Mouse (Mus musculus) layer of hippocampus, postnatal 36 days (tissue): ENCODE measurements around the gene Sez6l. TPM values are rescaled to one million over a fixed set of nuclear protein-coding genes. Genes with fewer than 3 reads are reported as not detected.
"Not testable (repeated sequence)": the region's sequence is repeated elsewhere in the genome, so short reads cannot be mapped to it uniquely, and the experiment has no call there.

Experiments
- DNase-seq, 2 experiments: peaks; one replicate each; pipeline ENCODE4 v3.0.0; 2022
- total RNA-seq, 2 experiments: library from RNA; stranded (reverse); gene quantifications; 2 replicates each; pipeline ENCODE4 v1.2.3; 2021

Sez6l gene
- total RNA-seq, 2 experiments from 2014 or later = 224 to 226 TPM

DNA sequence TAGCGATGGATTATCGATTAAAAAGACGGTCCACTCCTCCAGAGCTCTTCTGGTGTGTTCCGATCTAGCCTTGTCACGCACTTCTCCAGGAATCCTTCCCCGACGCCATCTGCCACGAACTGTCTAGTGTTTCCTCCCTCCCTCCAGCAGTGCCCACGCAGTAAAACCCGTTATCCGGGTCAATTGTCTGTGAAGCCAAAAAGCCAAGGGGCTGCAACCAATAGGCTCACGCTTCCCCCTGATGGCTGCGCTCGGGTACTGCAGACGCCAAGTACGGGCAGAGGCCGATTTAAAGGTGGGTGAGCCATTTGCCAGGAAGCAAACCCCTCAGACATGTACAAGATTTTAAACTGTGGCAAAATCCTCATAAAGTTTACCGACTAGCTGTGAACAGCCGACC is 148.0 kb downstream of the Sez6l start:
- DNase-seq = peak; percentile 69 to 76

DNA sequence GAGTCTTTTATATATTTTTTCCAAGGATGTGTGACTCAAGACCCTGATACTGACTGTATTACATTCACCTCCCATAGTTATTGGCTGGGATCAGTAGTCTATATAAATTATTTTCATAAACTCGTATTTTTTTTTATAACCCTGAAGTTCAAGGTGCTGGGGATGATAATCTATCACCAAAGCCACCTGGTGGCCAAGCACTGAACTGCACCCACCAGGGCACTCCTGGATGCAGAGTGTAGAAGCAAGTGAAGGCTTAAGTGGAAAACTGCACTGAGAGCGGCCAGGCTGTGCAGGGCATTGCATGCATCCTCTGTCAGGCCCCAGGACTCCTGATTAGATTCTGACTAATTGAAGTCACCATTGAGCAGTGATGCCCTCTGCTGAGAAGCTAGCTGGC is 149.7 kb downstream of the Sez6l start:
- peak in 1 of 2 experiments; percentile 57 for DNase-seq

DNA sequence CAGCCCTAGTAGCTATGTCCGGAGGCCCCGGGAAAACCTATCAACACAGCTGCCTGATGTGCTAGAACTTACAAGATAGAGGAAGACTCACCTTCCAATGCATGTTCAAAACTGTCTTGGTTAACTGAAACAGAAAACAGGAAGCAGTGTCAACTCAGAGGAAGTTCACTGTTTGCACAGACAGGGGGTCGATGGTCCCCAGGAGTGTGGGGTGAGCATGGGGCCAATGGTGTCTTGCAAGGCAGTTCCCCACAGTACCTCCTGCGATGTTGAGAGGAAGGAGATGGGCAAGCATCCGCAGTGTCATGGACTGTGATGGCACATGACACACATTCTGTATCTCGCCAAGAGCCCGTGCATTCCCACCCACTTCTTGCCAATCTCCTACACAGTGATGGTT is 150.3 kb downstream of the Sez6l start:
- no peak for DNase-seq

- no peak for DNase-seq
Observed at GRCm38 (mm10) chr5:112419535-112419934, 157.4 kb downstream of the Sez6l start.

GRCm38 (mm10) chr5:112418023-112418422 is 159.0 kb downstream of the Sez6l start:
- no peak for DNase-seq

- DNase-seq = no peak
Observed at GRCm38 (mm10) chr5:112416673-112417072, 160.3 kb downstream of the Sez6l start.

DNA sequence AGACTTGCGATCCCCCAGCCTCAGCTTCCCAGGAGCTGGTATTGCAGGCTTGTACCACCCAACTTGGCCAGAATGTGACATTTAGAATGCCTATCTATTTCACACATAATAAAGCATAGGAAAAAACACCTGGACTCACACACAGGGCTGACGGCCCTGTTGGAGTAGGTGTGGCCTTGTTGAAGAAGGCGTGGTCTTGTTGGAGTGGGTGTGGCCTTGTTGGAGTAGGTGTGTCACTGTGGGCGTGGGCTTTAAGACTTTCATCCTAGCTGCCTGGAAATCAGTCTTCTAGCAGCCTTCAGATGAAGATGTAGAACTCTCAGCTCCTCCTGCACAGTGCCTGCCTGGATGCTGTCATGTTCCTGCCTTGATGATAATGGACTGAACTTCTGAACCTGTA is 164.2 kb downstream of the Sez6l start:
- not testable (repeated sequence) for DNase-seq

DNA sequence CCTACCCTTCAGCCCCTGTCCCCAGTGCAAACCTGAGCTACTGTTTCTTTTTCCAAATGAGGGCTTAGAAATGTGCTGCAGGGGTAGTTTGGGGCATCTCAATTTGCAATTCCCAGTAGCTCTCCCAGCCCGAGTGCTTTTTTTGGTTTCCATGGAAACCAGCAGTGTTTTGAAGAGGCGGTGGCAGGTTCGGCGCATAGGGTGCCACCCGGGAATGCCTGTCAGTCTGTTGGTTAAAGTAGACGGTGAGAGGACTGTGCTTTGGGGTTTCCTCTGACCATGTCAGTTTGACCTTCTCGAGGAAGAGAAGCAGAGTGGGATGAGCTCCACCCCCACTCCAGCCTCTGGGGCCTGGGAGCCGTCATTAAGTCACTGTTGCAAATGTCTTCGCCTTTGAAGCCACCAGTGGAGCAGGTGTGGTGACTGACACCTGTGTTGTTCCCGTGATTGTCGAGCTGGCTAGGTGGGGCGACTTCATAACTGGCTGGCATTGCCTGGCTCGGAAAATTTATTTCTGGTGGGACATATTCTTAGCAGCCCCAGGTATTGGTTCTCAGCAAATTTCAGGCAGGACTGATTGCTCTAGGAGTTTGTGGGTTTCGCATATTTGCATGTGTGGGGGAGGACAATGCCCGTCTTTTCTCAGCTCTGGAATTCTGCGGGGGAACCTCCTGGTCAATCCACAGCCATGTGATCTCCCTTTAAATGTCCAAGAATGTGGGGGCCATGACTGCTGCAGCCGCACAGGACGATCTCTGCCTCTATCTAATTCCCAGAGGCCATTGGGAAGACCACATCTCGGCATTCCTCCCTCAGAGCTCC is 165.3 kb downstream of the Sez6l start:
- DNase-seq = peak; percentile 61 to 62

- no peak for DNase-seq
Observed at GRCm38 (mm10) chr5:112411072-112411471, 165.9 kb downstream of the Sez6l start.

DNA sequence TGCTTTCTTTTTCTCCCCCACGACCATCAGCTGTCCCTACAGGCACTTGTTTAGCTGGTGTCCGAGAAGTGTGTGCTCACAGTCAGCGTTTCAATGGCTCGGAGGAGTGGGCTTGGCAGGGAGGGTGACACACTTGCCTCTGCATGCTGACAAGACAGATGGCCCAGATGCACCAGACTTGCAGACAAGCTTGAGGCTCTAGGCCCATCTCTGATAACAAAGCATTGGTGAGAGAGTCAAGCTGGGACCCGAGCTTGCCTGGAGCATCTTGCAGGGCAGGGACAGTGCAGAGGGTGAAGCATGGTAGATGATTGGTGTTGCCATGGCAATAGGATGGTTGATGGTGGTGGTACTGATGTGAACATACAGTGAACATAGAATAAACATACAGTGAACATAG is 167.7 kb downstream of the Sez6l start:
- DNase-seq = no peak

DNA sequence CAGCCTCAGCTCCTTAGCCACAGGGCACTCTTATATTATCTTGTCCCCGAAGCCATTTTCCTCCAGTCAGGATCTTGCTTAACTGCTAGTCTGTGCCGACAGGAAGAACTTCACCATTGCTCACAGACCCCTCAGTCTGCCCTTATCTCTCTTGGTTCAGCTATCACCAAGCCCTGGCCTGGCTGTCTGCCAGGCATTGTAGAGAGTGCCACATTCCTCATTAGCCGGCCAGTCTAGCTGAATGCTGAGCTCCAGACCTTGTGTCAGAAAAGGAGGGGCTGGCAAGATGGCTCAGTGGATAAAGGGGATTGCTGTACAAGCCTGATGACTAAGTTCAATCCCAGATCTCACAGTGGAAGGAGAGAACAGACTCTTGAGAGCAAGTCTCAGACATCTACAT is 171.0 kb downstream of the Sez6l start:
- DNase-seq = no peak

DNA sequence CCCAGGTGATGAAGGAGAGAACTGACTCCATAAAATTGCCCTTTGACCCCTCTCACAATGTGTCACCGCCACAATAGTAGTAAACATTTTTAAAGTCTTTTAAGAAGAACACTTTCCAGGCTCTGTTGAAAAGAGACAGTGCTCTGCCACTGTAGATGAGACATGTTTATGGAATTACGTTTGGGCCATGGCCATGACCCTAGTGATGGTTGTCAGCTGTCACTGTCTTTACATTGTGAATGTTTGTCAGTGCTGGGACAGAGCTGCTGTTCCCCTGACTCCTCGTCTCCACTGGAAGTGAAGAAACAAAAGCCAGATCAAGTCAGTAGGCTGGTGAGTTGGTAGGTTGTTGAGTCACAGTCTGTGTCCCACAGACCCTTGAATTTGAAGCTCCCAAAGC is 174.5 kb downstream of the Sez6l start:
- DNase-seq = no peak

DNA sequence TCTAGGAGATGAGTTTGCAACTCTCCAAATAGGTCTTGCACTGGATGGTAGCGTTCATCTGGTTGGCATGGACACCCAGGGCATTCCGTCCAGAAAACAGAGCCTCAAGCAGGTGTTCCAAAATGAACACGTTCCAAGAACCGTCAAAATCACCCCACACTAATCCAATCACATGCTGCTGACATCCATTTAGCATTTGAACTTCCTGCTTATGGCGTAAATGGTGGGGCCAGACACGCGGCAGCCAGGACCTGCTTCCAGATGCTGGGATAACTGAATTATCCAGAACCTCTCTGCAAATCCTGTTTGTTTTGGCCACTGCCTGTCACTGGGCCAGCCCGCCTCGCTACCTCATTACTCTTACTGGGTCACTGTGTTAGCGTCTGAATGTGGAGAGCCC is 177.7 kb downstream of the Sez6l start:
- no peak for DNase-seq

- no peak for DNase-seq
Observed at GRCm38 (mm10) chr5:112396066-112396465, 180.9 kb downstream of the Sez6l start.

GRCm38 (mm10) chr5:112394779-112395443 is 182.1 kb downstream of the Sez6l start, which contains the start of gene Asphd2:
Gene Asphd2, minus strand, starts transcription at chr5:112394866.
- peak; percentile 83 to 86 for DNase-seq

DNA sequence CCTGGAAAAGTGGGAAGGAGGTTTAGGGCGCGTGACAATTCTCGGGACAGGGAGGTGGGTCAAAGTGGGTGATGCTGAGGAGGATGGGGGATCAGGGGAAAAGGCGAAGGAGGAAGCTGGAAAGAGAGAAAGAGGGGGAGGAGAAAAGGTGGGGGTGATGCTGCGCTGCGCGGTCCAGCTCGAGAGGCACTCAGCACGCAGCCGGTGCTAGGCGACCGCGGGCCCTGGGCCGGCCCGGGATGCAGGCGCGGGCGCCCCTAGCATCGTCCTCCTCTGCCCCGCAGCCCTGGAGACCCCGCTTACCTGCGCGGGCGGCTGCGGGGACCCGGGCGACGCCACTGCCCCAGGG is 182.6 kb downstream of the Sez6l start:
- no peak for DNase-seq

DNA sequence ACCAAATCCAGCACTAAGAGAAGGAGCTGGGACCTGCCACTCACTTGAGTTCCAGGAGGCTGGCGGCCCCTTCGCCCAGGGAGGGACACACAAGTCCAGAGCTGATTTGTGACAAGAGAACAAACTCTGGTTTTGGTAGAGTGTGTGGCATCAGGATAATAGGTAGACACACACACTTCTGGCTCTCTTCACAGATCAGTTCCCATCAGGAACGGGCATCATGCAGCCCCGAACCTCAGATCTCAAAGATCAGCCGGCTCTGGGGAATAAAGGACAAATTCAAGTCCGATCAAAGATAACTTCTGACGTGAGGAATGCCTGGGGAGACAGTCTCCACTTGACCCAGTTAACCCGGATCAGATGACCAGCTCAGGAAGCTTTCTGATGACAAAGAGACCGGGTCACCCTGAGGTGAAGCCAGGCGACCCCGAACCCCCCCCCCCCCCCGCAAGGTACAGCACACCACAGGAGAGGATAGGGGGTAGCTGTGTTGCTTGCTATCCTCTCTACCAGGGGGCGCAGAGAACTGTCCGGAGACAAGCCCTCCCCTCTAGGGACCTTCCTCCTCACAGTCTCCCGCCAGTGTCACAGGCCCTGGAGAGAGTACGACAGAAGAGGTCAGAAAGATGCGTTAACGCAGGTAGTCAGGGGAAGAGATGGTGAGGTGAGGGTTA is 183.1 kb downstream of the Sez6l start:
- no peak for DNase-seq

DNA sequence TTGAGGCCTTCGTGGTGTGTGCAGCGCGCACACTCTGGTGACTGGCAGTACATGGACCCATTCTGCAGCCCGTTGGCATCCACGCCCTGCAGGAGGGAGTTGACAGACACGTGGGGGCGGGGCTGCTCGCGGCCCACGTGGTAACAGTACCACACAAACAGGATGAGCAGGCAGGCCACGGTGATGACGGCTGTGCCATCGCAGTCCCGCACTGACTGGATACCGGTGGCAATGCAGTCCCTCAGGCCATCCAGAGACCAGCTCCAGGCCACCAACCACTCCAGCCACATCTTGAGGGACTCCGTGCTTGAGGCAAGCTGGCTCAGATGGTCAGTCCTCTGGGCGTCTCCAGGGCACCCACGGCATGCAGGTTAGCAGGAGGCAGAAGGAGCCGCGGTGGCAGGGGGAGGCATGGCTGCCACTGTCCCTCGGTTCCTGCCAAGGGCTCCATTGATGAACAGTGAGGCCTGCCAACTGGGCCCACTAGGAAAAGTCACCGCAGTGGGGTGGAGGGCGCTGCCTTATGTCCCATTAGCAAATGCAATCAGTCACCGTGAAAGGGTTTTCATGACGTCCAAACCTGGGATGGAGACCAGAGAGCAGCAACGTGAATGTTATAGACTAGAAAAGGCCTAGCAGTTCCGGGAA is 185.2 kb downstream of the Sez6l start:
- peak in 1 of 2 experiments; percentile 60 for DNase-seq

- no peak for DNase-seq
Observed at GRCm38 (mm10) chr5:112391002-112391401, 186.0 kb downstream of the Sez6l start.

DNA sequence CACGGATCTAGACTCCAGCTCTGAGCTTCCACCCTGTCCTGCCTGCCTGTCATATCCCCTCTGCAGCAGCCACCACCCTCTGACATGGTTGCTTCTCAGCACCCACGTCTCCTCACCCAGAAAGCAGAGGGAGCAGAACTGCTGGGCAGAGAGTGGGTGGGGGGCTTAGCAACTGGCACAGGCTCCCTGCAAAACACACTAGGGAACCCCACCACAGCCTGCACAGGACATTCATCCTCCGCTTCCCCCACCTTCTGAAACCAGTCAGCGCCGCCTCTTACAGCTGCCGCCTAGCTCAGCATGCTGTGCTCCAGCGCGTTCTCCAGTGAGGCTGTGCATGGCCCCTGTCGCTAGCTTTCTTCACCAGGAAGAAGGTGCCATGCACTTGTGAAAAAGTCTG is 187.6 kb downstream of the Sez6l start:
- no peak for DNase-seq

DNA sequence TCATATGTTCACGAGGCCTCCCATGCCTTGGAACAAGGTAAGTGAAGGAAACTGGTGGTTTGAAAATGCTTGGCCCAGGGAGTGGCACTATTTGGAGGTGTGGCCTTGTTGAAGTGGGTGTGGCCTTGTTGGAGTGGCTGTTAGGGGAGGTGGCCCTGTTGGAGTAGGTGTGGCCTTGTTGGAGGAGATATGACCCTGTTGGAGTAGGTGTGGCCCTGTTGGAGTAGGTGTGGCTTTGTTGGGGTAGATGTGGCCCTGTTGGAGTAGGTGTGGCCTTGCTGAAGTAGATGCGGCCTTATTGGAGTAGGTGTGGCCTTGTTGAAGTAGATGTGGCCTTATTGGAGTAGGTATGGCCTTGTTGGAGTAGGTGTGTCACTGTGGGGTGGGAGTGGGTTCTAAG is 191.0 kb downstream of the Sez6l start:
- no peak for DNase-seq

- no peak for DNase-seq
Observed at GRCm38 (mm10) chr5:112384805-112385472, 192.0 kb downstream of the Sez6l start.
